Comparison of ENCODE assay signal across 17 mouse cellular contexts in the genomic region with DNA sequence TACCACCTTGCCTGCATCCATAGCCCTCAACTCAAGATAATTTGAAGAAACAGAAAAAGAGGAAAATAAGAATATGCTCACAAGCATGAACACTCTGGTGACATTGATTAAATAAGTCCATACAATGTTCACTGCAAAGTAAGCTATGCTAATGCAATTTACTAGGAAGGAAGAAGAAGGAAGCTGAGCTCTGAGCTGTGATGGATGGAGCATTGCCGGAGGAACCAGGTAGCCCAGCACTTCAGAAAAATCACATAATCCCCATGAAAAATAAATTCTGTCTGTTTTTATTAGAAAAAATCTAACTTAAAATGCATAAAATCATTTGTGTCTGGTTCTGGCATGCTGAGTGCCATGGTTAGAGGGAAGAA.
DNase-seq lines count a peak whose midpoint lies in the region; ATAC-seq and TF ChIP-seq lines count a peak whose summit lies in the region.
"Had no signal": no experiment of that assay in that cellular context is flagged by ENCODE, and none has a peak within 500 bp of the region (broad histone marks: within the 10 kb centered on the region; RNA-seq: fewer than 3 reads in every experiment).

No protein-coding gene starts in this region.

- in situ Hi-C loops in Patski (cut with MboI; ENCODE audit: low pct_unique_long_range_greater_than_20kb), result no loop called here

- no peaks in the 10 kb centered on the region for H3K9me3 ChIP-seq in heart, embryonic 15.5 days (replicated peaks)
- no peaks in the 10 kb centered on the region for H3K9me3 ChIP-seq in embryonic facial prominence, embryonic 15.5 days (replicated peaks)
- H3K9me3 ChIP-seq: intestine, embryonic 15.5 days had no signal

- H3K4me3 ChIP-seq in heart, embryonic 15.5 days, result no peak overlapping the region
- H3K4me3 ChIP-seq in embryonic facial prominence, embryonic 15.5 days (replicated peaks), result no peak overlapping the region
- H3K4me3 ChIP-seq in layer of hippocampus, adult 2 months, result no peak overlapping the region
- H3K4me3 ChIP-seq: intestine, embryonic 15.5 days had no signal

- DNase-seq in cerebellum, adult 9-10 months, result peak; percentile 13
- DNase-seq in cerebellum, adult 11 months, result no peak
- no peak for DNase-seq in heart, postnatal 14 days
- DNase-seq in Patski (ENCODE audit: low read depth, low spot score), result no peak
- no peak for DNase-seq in thymus, postnatal 36 days
- no peak for DNase-seq in layer of hippocampus, adult 2 months (ENCODE audit: low spot score in 2 of 2)
- DNase-seq: adrenal gland, adult 8-10 months; gastrocnemius, postnatal 25 days; heart, postnatal 10 days; thymus, adult 2 months had no signal

- no peak overlapping the region for H3K4me2 ChIP-seq in heart, embryonic 15.5 days
- no peak overlapping the region for H3K4me2 ChIP-seq in embryonic facial prominence, embryonic 15.5 days (replicated peaks)
- H3K4me2 ChIP-seq: hindbrain, embryonic 14.5 days; intestine, embryonic 15.5 days; midbrain, embryonic 11.5 days had no signal

- H3K27ac ChIP-seq in heart, embryonic 15.5 days, result 0 out of 2 replicates have a peak overlapping the region, but pooled peaks have one; percentile 31
- peak overlapping the region; percentile 36; the same call in 1 of the 2 replicates for H3K27ac ChIP-seq in embryonic facial prominence, embryonic 15.5 days (replicated peaks)
- no peak overlapping the region for H3K27ac ChIP-seq in layer of hippocampus, adult 2 months
- H3K27ac ChIP-seq: hindbrain, embryonic 14.5 days; intestine, embryonic 15.5 days; kidney, postnatal 0 days; liver, embryonic 14.5 days had no signal

- no peaks in the 10 kb centered on the region for H3K36me3 ChIP-seq in heart, embryonic 15.5 days
- H3K36me3 ChIP-seq in embryonic facial prominence, embryonic 15.5 days, result no peaks in the 10 kb centered on the region
- H3K36me3 ChIP-seq: intestine, embryonic 15.5 days had no signal

- CTCF ChIA-PET in Patski (lab: Charles Lee), result no interaction called here

- no peak overlapping the region for H3K9ac ChIP-seq in heart, embryonic 15.5 days
- H3K9ac ChIP-seq in embryonic facial prominence, embryonic 15.5 days, result no peak overlapping the region
- H3K9ac ChIP-seq: hindbrain, embryonic 14.5 days; intestine, embryonic 15.5 days; liver, embryonic 14.5 days had no signal

- intact Hi-C loops in heart, postnatal 14 days (cut with DNase I), result loop anchor here (5.0 kb wide), 2 partner anchors 90 to 105 kb away; partner anchors contain the start of gene Adgrl4

- H3K27me3 ChIP-seq in heart, embryonic 15.5 days, result no peaks in the 10 kb centered on the region
- H3K27me3 ChIP-seq in Patski, result no peaks in the 10 kb centered on the region
- H3K27me3 ChIP-seq in embryonic facial prominence, embryonic 15.5 days, result no peaks in the 10 kb centered on the region
- H3K27me3 ChIP-seq: intestine, embryonic 15.5 days had no signal

- H3K4me1 ChIP-seq in heart, embryonic 15.5 days (replicated peaks), result peaks cover 5% of the 10 kb centered on the region; the same call in 1 of the 2 replicates
- H3K4me1 ChIP-seq in embryonic facial prominence, embryonic 15.5 days, result peaks cover 27% of the 10 kb centered on the region
- H3K4me1 ChIP-seq: intestine, embryonic 15.5 days had no signal

- POLR2A ChIA-PET in Patski (lab: Charles Lee), result no interaction called here

- 78% methylated on average over 1 of the region's 1 CpGs for whole genome bisulfite sequencing in heart, embryonic 15.5 days
- WGBS in embryonic facial prominence, embryonic 15.5 days, result 15% methylated on average over 1 of the region's 1 CpGs

- no peak for ATAC-seq in heart, embryonic 15.5 days (replicated peaks; ENCODE audit: insufficient number of reproducible peaks, insufficient read depth, low FRiP score, low read depth)
- peak; percentile 15 for ATAC-seq in Patski
- ATAC-seq in embryonic facial prominence, embryonic 15.5 days (ENCODE audit: insufficient number of reproducible peaks, low FRiP score, low TSS enrichment, low read depth), result no peak
- ATAC-seq: intestine, embryonic 15.5 days had no signal

- TF ChIP-seq CTCF in Patski (IDR thresholded peaks at IDR 0.05), result no peak
- no peak for TF ChIP-seq CTCF in layer of hippocampus, adult 2 months (conservative IDR thresholded peaks at IDR 0.05)
